Mouse (Mus musculus): ENCODE measurements around the gene Mthfd1l. TPM values are rescaled to one million over a fixed set of nuclear protein-coding genes. Genes with fewer than 3 reads are reported as not detected.
A peak's percentile ranks its signal among the peaks of the same experiment; 100 is the strongest.

Mthfd1l gene
- polyA plus RNA-seq, 1 experiment from 2014 or later: 19.5 TPM

DNA sequence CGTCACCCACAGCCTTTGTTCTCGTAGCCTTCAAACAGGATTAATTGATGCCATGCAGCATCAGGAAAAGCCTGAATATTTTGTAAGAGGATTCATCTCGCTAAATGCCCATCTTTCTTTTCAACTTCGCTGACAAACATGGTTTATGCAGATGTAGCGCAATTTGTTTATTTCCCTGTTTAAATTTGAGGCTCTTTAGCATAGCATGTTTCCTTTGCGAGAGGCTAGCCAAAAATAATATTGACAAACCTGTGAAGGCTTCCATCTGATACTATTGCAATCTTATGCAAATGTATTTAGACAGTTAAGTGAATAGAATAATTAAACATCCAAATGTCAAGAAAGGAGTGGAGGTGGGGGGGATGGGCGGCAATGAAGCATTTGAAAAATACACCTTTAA lies 152.3 kb downstream of the Mthfd1l start:
- H3K36me3 ChIP-seq: 0 out of 2 replicates have a peak, but pooled peaks cover 18% of the 10 kb centered on the region
- no peaks in the 10 kb centered on the region for H3K27me3 ChIP-seq (ENCODE audit: low read depth, poor library complexity, severe bottlenecking)
- no peak for DNase-seq (ENCODE audit: low spot score)
- WGBS: 84% methylated on average over 7 of the region's 7 CpGs
- peaks cover 13% of the 10 kb centered on the region; the same call in 1 of the 2 replicates for H3K4me1 ChIP-seq
- no peak overlapping the region for H3K27ac ChIP-seq
- H3K4me3 ChIP-seq: no peak overlapping the region
- no peaks in the 10 kb centered on the region for H3K9me3 ChIP-seq (replicated peaks)

DNA sequence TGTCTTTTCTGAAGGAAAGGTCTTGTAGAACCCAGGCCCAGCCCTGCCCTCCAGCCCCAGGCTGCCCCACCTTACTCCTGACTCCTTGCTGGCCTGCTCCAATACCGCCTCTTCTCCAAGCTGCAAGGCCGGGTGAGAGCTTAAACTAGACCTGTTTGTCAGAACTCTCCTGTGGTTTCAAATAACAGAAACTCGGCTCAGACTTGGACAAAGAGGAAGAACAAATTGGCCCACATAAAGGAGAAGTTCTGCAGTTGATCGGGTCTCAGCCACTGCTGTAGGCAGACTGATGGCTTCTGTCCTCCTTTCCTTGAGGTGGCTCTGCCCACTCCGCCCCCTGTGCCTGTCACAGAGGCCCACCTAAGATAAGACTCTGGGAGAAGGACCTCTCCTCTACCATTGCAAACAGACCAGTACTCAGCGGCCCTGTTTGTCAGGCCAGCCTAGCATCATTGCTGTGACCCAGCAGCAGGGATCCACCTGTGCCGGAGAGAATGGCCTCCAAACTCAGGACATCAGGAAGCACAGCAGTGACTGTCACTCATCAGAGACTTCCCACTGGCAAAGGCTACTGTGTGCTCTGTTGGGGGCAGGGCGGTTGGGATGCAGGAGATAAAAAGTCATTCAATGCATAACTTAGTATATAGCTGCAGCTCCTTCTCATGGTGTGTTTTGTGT lies 153.6 kb downstream of the Mthfd1l start:
- Histone ChIP-seq H3K27me3 (ENCODE audit: low read depth, poor library complexity, severe bottlenecking) (no peaks in the 10 kb centered on the region), H3K4me3 (no peak overlapping the region), H3K27ac (peak overlapping the region; percentile 56), H3K4me1 (peaks cover 13% of the 10 kb centered on the region; the same call in 1 of the 2 replicates), H3K36me3 (peaks cover 11% of the 10 kb centered on the region; the same call in 1 of the 2 replicates), H3K9me3 (replicated peaks) (no peaks in the 10 kb centered on the region)
- 69% methylated on average over 8 of the region's 8 CpGs for WGBS
- no peak for DNase-seq (ENCODE audit: low spot score)

- H3K4me3 ChIP-seq: no peak overlapping the region
- DNase-seq (ENCODE audit: low spot score): no peak
- no peak overlapping the region for H3K27ac ChIP-seq
- H3K4me1 ChIP-seq: peaks cover 17% of the 10 kb centered on the region; the same call in 1 of the 2 replicates
- WGBS: 84% methylated on average over 10 of the region's 10 CpGs
- no peaks in the 10 kb centered on the region for H3K27me3 ChIP-seq (ENCODE audit: low read depth, poor library complexity, severe bottlenecking)
- peaks cover 8% of the 10 kb centered on the region; the same call in 1 of the 2 replicates for H3K36me3 ChIP-seq
- no peaks in the 10 kb centered on the region for H3K9me3 ChIP-seq (replicated peaks)
These were observed 155.5 kb downstream of the Mthfd1l start for GRCm38 (mm10) chr10:4128411-4128810.

DNA sequence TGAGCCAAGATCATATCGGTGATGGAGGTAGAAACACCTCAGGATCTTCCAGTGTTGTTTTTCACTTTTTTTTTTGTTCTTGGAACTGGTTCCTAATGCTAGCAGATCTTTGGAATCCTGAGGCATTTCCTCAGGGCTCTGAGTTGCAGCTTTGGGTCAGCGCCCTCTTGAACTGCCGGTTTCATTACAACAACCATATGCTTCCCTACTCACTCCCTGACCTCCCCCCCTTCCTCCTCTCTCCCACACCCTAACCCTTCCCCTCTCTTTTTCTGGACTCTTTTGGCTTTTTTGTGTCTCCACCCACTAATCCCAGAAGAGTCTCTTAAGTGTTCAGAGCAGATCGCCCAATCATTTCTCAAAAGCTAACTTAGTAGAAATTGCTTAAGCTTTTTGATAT lies 156.0 kb downstream of the Mthfd1l start:
- H3K36me3 ChIP-seq: peaks cover 6% of the 10 kb centered on the region; the same call in 1 of the 2 replicates
- whole genome bisulfite sequencing: 64% methylated on average over 4 of the region's 4 CpGs
- H3K27ac ChIP-seq: no peak overlapping the region
- no peaks in the 10 kb centered on the region for H3K9me3 ChIP-seq (replicated peaks)
- H3K4me3 ChIP-seq: no peak overlapping the region
- H3K4me1 ChIP-seq: peaks cover 17% of the 10 kb centered on the region; the same call in 1 of the 2 replicates
- no peaks in the 10 kb centered on the region for H3K27me3 ChIP-seq (ENCODE audit: low read depth, poor library complexity, severe bottlenecking)
- no peak for DNase-seq (ENCODE audit: low spot score)

DNA sequence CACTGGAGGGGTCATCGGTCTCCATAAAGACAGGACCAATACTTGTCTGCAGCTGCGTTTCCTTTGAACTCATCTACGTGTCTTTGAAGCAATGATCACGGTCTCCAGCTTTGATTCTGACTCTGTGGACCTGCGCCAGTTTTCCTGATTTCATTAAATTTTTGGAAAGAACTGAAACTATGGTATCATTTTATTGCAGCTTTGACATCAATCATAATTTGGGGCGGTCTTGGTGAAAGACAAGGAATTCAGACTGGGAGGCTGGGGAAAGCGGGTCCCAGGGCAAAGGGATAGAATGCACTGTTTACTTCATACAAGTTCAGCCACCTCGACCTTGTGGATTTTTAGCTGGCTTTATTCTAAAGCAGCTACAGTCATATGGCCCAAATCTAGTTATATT lies 156.5 kb downstream of the Mthfd1l start:
- Histone ChIP-seq H3K27me3 (ENCODE audit: low read depth, poor library complexity, severe bottlenecking) (no peaks in the 10 kb centered on the region), H3K4me1 (peaks cover 17% of the 10 kb centered on the region; the same call in 1 of the 2 replicates), H3K9me3 (replicated peaks) (no peaks in the 10 kb centered on the region), H3K27ac (no peak overlapping the region), H3K4me3 (no peak overlapping the region), H3K36me3 (peaks cover 6% of the 10 kb centered on the region; the same call in 1 of the 2 replicates)
- DNase-seq (ENCODE audit: low spot score): no peak
- 91% methylated on average over 8 of the region's 8 CpGs for WGBS

DNA sequence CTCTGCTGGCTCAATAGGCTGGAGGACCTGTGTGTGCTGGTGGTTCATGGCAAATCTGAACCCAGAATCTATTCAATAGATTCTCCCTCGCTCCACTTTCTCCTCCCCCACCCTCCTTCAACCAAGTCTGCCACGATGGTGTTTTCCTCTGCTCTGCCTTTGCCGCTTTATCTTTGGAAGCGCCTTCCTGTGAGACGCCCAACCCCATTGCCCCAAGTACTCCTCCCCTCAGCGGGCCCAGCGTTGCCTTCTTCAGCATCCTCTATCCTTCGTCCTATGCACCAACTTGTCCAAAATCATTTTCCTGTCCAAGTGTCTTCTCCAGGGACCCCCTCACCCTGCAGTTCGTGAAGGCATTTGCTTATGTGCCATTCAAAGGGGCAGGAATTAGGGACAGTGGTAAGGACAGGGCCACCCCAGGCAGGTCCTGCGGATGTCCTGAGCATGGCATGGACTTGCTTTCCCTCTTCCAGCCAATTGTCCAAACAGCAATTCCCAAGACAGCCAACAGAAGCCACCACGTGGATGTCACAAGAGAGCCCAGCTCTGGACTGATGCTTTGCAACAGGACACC lies 157.2 kb downstream of the Mthfd1l start:
- Histone ChIP-seq H3K9me3 (replicated peaks) (no peaks in the 10 kb centered on the region), H3K36me3 (peaks cover 6% of the 10 kb centered on the region; the same call in 1 of the 2 replicates), H3K27ac (no peak overlapping the region), H3K4me1 (peaks cover 17% of the 10 kb centered on the region; the same call in 1 of the 2 replicates), H3K4me3 (no peak overlapping the region), H3K27me3 (ENCODE audit: low read depth, poor library complexity, severe bottlenecking) (no peaks in the 10 kb centered on the region)
- 91% methylated on average over 11 of the region's 11 CpGs for WGBS
- no peak for DNase-seq (ENCODE audit: low spot score)

DNA sequence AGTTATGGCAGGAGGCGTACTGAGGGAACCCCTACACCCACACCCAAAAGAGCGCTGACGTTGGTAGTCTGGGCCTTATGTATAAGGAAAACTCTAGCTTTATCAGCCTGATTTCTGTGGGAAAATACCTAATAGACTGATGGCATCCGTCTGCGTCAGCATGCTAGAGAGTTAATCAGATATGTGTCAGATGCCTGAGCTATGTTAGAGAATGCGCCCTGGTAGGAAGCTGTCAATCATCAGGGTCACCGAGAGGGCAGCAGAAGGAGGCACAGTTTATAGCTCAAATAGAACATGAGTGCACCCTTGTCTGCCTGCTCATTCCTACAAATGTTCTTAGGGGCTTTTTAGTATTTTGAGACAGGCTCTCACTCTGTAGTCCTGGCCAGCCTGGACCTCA lies 159.8 kb downstream of the Mthfd1l start:
- H3K4me3 ChIP-seq: no peak overlapping the region
- H3K27ac ChIP-seq: no peak overlapping the region
- no peaks in the 10 kb centered on the region for H3K9me3 ChIP-seq (replicated peaks)
- H3K4me1 ChIP-seq: peaks cover 12% of the 10 kb centered on the region; the same call in 1 of the 2 replicates
- DNase-seq (ENCODE audit: low spot score): no peak
- WGBS: 68% methylated on average over 7 of the region's 7 CpGs
- H3K36me3 ChIP-seq: peaks cover 3% of the 10 kb centered on the region; the same call in 1 of the 2 replicates
- no peaks in the 10 kb centered on the region for H3K27me3 ChIP-seq (ENCODE audit: low read depth, poor library complexity, severe bottlenecking)

GRCm38 (mm10) chr10:4135100-4135764 lies 162.3 kb downstream of the Mthfd1l start:
- Histone ChIP-seq H3K9me3 (replicated peaks) (no peaks in the 10 kb centered on the region), H3K27me3 (ENCODE audit: low read depth, poor library complexity, severe bottlenecking) (no peaks in the 10 kb centered on the region), H3K36me3 (peaks cover 3% of the 10 kb centered on the region; the same call in 1 of the 2 replicates), H3K4me3 (no peak overlapping the region), H3K27ac (no peak overlapping the region), H3K4me1 (0 out of 2 replicates have a peak, but pooled peaks cover 4% of the 10 kb centered on the region)
- no peak for DNase-seq (ENCODE audit: low spot score)
- WGBS: 94% methylated on average over 5 of the region's 5 CpGs

DNA sequence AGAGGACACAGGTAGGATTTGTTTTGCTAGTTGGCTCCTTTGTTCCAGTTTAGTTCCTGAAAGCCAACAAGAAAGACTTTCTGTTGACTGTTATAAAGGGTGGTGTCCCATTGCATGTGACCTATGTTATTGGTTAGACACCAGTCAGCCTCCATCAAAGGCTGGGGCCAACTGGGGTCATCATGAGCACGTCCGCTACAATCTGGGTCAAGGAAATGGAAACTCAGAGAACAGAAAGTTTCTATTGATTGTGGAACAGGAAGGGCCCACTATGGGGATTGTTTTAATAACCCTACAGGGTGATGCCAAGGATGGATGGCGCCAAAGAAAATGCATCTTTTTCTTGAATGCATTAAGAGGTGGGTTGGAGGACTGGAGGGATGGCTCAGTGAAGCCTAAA lies 166.6 kb downstream of the Mthfd1l start:
- H3K27me3 ChIP-seq (ENCODE audit: low read depth, poor library complexity, severe bottlenecking): no peaks in the 10 kb centered on the region
- no peak for DNase-seq (ENCODE audit: low spot score)
- H3K27ac ChIP-seq: no peak overlapping the region
- H3K36me3 ChIP-seq: no peaks in the 10 kb centered on the region
- WGBS: 68% methylated on average over 3 of the region's 3 CpGs
- no peak overlapping the region for H3K4me3 ChIP-seq
- H3K4me1 ChIP-seq: peaks cover 5% of the 10 kb centered on the region; the same call in 1 of the 2 replicates
- no peaks in the 10 kb centered on the region for H3K9me3 ChIP-seq (replicated peaks)

DNA sequence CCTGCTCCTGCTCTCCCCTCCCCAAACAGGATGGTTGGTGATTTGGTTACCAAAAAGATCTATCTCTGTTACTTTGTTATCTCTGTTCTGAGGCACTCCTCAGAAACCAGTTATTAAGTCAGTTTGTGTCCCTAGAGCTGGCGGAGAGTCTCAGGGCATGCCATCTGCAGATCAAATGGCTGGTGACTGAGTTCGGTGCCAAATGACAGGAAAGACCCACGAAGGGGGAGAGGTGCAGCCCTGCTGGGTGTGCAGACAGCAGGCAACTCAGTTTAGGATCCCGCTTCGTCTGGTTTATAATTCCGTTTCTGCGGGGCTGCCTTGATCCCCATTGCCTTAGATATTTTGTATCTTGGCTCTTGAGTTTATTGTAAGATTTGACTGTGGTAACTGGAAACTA lies 168.8 kb downstream of the Mthfd1l start:
- WGBS: 77% methylated on average over 7 of the region's 7 CpGs

DNA sequence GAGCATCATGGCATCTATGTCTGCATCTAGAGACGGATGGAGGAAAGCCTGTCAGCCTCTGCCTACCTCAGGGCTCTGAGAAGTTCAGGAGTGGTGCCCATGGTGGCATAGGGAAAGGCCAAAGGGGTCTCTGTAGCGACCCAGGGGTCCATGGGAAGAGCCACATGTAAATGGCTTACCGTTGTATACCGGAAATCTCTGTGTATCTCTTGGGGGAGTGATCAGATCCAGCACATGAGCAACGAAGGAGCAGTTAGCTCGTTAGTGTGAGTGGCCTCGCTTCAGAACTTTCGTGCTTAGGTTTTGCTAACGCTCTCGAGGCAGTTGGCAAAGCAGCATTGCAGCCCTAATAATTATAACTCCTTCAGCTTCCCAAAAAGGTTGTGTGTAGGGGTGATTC lies 169.9 kb downstream of the Mthfd1l start:
- Histone ChIP-seq H3K27ac (peak overlapping the region; percentile 9; the same call in 1 of the 2 replicates), H3K27me3 (ENCODE audit: low read depth, poor library complexity, severe bottlenecking) (no peaks in the 10 kb centered on the region), H3K4me3 (no peak overlapping the region)

More for the DNA sequence above, 168.8 kb downstream of the Mthfd1l start:
- Histone ChIP-seq H3K36me3 (no peaks in the 10 kb centered on the region), H3K9me3 (replicated peaks) (no peaks in the 10 kb centered on the region), H3K27ac (no peak overlapping the region), H3K4me1 (peaks cover 14% of the 10 kb centered on the region; the same call in 1 of the 2 replicates), H3K27me3 (ENCODE audit: low read depth, poor library complexity, severe bottlenecking) (no peaks in the 10 kb centered on the region), H3K4me3 (no peak overlapping the region)
- no peak for DNase-seq (ENCODE audit: low spot score)

GRCm38 (mm10) chr10:4143381-4143780 lies 170.5 kb downstream of the Mthfd1l start:
- H3K9me3 ChIP-seq (replicated peaks): no peaks in the 10 kb centered on the region
- no peaks in the 10 kb centered on the region for H3K36me3 ChIP-seq
- H3K4me3 ChIP-seq: no peak overlapping the region
- no peak overlapping the region for H3K27ac ChIP-seq
- no peak for DNase-seq (ENCODE audit: low spot score)
- no peaks in the 10 kb centered on the region for H3K27me3 ChIP-seq (ENCODE audit: low read depth, poor library complexity, severe bottlenecking)
- peaks cover 14% of the 10 kb centered on the region; the same call in 1 of the 2 replicates for H3K4me1 ChIP-seq
- WGBS: 88% methylated on average over 1 of the region's 1 CpGs

More for the DNA sequence above, 169.9 kb downstream of the Mthfd1l start:
- Histone ChIP-seq H3K36me3 (no peaks in the 10 kb centered on the region), H3K4me1 (peaks cover 14% of the 10 kb centered on the region; the same call in 1 of the 2 replicates), H3K9me3 (replicated peaks) (no peaks in the 10 kb centered on the region)
- WGBS: 82% methylated on average over 10 of the region's 10 CpGs
- no peak for DNase-seq (ENCODE audit: low spot score)

Data from limb, embryonic 10.5 days (tissue).